In genomic region chr4:130307851-130308230, GRCm38 (mm10) we compare ENCODE assay signal across 8 mouse cellular contexts. TPM values are rescaled to one million over a fixed set of nuclear protein-coding genes. Genes with fewer than 3 reads are reported as not detected.
DNase-seq lines count a peak whose midpoint lies in the region; ATAC-seq lines count a peak whose summit lies in the region.

No protein-coding gene starts in this region.

- no peaks in the 10 kb centered on the region for H3K9me3 ChIP-seq in hindbrain, embryonic 12.5 days (replicated peaks)
- H3K9me3 ChIP-seq in megakaryocyte, embryonic 14.5 days, result peaks cover 3% of the 10 kb centered on the region; the same call in 1 of the 2 replicates

- peaks cover 61% of the 10 kb centered on the region for H3K27me3 ChIP-seq in hindbrain, embryonic 12.5 days
- peaks cover 88% of the 10 kb centered on the region for H3K27me3 ChIP-seq in megakaryocyte, embryonic 14.5 days (replicated peaks)

- H3K4me1 ChIP-seq in hindbrain, embryonic 12.5 days, result peaks cover 20% of the 10 kb centered on the region
- peaks cover 25% of the 10 kb centered on the region for H3K4me1 ChIP-seq in megakaryocyte, embryonic 14.5 days

- WGBS in hindbrain, embryonic 12.5 days, result 1% methylated on average over 23 of the region's 23 CpGs

- peak overlapping the region; percentile 91 for H3K4me2 ChIP-seq in hindbrain, embryonic 12.5 days (replicated peaks)

- intact Hi-C loops in left cerebral cortex, postnatal 25 days (cut with DNase I), result no loop called here

- peak overlapping the region; percentile 70; the same call in 1 of the 2 replicates for H3K9ac ChIP-seq in hindbrain, embryonic 12.5 days

- H3K36me3 ChIP-seq in hindbrain, embryonic 12.5 days, result no peaks in the 10 kb centered on the region; the same call in 1 of the 2 replicates
- H3K36me3 ChIP-seq in megakaryocyte, embryonic 14.5 days (replicated peaks; ENCODE audit: low read length), result peaks cover 4% of the 10 kb centered on the region

- no peak overlapping the region for H3K27ac ChIP-seq in hindbrain, embryonic 12.5 days

- H3K4me3 ChIP-seq in hindbrain, embryonic 12.5 days, result peak overlapping the region; percentile 47
- peak overlapping the region; percentile 91 for H3K4me3 ChIP-seq in megakaryocyte, embryonic 14.5 days (replicated peaks)

- ATAC-seq in hindbrain, embryonic 12.5 days (ENCODE audit: low FRiP score), result 0 out of 2 replicates have a peak, but pooled peaks have one; percentile 17

- DNase-seq in T-cell, adult 2 months (ENCODE audit: low spot score), result peak; percentile 8
- peak; percentile 68 to 74 for DNase-seq in cerebellum, adult 18-20 months
- DNase-seq in forelimb bud, embryonic 11.5 days (ENCODE audit: low read depth, low spot score), result peak; percentile 57
- peak; percentile 49 to 65 for DNase-seq in left cerebral cortex, postnatal 25 days (ENCODE audit: low spot score in 2 of 2)
- DNase-seq in skeletal muscle tissue, adult 2 months (ENCODE audit: low read depth, low spot score), result peak; percentile 56
- DNase-seq in spleen, adult 12 weeks (ENCODE audit: low spot score), result no peak

RNA-seq across cellular contexts. Expression of gene Fabp3, which starts 0.6 kb away (rescaled TPM):
- 44.2 and 46.0 TPM in 2 replicates for polyA plus RNA-seq in hindbrain, embryonic 12.5 days (2016; fragmentation: Nextera tagmentation; extraction: Ambion mirVana)
- total RNA-seq in left cerebral cortex, postnatal 25 days (2021), result 100 to 1,000 TPM; 150 to 175 TPM
- polyA plus RNA-seq in megakaryocyte, embryonic 14.5 days (2012; ENCODE audit: insufficient read depth, low replicate concordance), result 0.88 TPM in 1 of 2 replicates, not detected in the other

RNA-seq across cellular contexts. Expression of gene Gm10570, which starts 0.6 kb away (rescaled TPM):
- polyA plus RNA-seq in hindbrain, embryonic 12.5 days (2016; fragmentation: Nextera tagmentation; extraction: Ambion mirVana), result 0.46 TPM in 1 of 2 replicates, not detected in the other
- total RNA-seq in left cerebral cortex, postnatal 25 days (2021), result 1 to 10 TPM in 1 of 2 experiments, under 1 TPM in 1; 0.80 to 1.7 TPM
- 1.5 TPM in 1 of 2 replicates, not detected in the other for polyA plus RNA-seq in megakaryocyte, embryonic 14.5 days (2012; ENCODE audit: insufficient read depth, low replicate concordance)

RNA-seq across cellular contexts. Expression of gene Serinc2, which starts 28.8 kb away (rescaled TPM):
- polyA plus RNA-seq in hindbrain, embryonic 12.5 days (2016; fragmentation: Nextera tagmentation; extraction: Ambion mirVana), result 85.2 and 85.3 TPM in 2 replicates
- 1 to 10 TPM; 4.3 to 8.6 TPM for total RNA-seq in left cerebral cortex, postnatal 25 days (2021)
- polyA plus RNA-seq in megakaryocyte, embryonic 14.5 days (2012; ENCODE audit: insufficient read depth, low replicate concordance), result 0.39 TPM in 1 of 2 replicates, not detected in the other

RNA-seq across cellular contexts. Expression of gene Zcchc17, which starts 51.9 kb away (rescaled TPM):
- 76.2 and 80.5 TPM in 2 replicates for polyA plus RNA-seq in hindbrain, embryonic 12.5 days (2016; fragmentation: Nextera tagmentation; extraction: Ambion mirVana)
- 10 to 100 TPM; 66.5 to 68.5 TPM for total RNA-seq in left cerebral cortex, postnatal 25 days (2021)
- polyA plus RNA-seq in megakaryocyte, embryonic 14.5 days (2012; ENCODE audit: insufficient read depth, low replicate concordance), result 26.7 and 32.2 TPM in 2 replicates

RNA-seq across cellular contexts. Expression of gene Snrnp40, which starts 52.1 kb away (rescaled TPM):
- 147 and 151 TPM in 2 replicates for polyA plus RNA-seq in hindbrain, embryonic 12.5 days (2016; fragmentation: Nextera tagmentation; extraction: Ambion mirVana)
- 10 to 100 TPM; 25.6 to 25.8 TPM for total RNA-seq in left cerebral cortex, postnatal 25 days (2021)
- 28.0 and 33.2 TPM in 2 replicates for polyA plus RNA-seq in megakaryocyte, embryonic 14.5 days (2012; ENCODE audit: insufficient read depth, low replicate concordance)

Comparison
In these comparisons a context has a peak if more than half of its experiments do, and no peak if none do; other contexts are left out.
1. RNA of gene Fabp3, which starts 0.6 kb away (polyA plus RNA-seq): 44.2 to 46.0 TPM in hindbrain, embryonic 12.5 days; 0.88 TPM in megakaryocyte, embryonic 14.5 days; every median in the first group is over 10 times any median in the second.
2. RNA of gene Serinc2, which starts 28.8 kb away (polyA plus RNA-seq): 85.2 to 85.3 TPM in hindbrain, embryonic 12.5 days; 0.39 TPM in megakaryocyte, embryonic 14.5 days; every median in the first group is over 10 times any median in the second.